Comparison of ENCODE assay signal across 10 mouse cellular contexts in the genomic region with DNA sequence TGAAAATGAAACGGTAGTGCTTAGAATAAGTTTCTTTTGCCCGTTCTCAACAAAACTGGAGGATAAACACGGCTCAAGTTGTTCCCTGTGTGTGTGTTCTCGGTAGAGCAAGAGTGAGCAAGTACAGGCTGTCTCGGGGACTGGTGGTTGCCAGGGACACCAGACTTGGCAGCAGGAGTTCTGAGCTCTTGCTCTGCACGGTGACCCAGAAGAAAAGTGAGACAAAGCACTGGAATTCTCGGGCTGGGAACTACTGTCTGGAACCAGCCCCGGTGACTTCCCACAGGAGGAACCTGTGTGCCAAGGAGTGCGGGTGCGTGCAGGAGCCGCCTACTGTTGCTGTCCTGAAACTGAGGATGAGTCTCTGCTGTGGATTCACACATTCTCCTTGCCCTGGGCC.
DNase-seq lines count a peak whose midpoint lies in the region; ATAC-seq and TF ChIP-seq lines count a peak whose summit lies in the region.
"Had no signal": no experiment of that assay in that cellular context is flagged by ENCODE, and none has a peak within 500 bp of the region (broad histone marks: within the 10 kb centered on the region; RNA-seq: fewer than 3 reads in every experiment).

No protein-coding gene starts in this region.

- H3K27ac ChIP-seq in kidney, postnatal 0 days: no peak overlapping the region
- H3K27ac ChIP-seq in lung, postnatal 0 days (ENCODE audit: low read length): no peak overlapping the region
- H3K27ac ChIP-seq in intestine, embryonic 16.5 days (ENCODE audit: low read length): no peak overlapping the region
- H3K27ac ChIP-seq: macrophage had no signal

- no peaks in the 10 kb centered on the region for H3K36me3 ChIP-seq in kidney, postnatal 0 days (ENCODE audit: insufficient read depth, low read length)
- H3K36me3 ChIP-seq in lung, postnatal 0 days (ENCODE audit: insufficient read depth, low read length): no peaks in the 10 kb centered on the region
- no peaks in the 10 kb centered on the region for H3K36me3 ChIP-seq in intestine, embryonic 16.5 days (ENCODE audit: control insufficient read depth, insufficient read depth, low read length)

- H3K9ac ChIP-seq in kidney, postnatal 0 days (ENCODE audit: low read depth, low read length): no peak overlapping the region
- H3K9ac ChIP-seq in lung, postnatal 0 days (replicated peaks; ENCODE audit: low read depth): no peak overlapping the region
- no peak overlapping the region for H3K9ac ChIP-seq in intestine, embryonic 16.5 days (ENCODE audit: low read depth, low read length)

- no peaks in the 10 kb centered on the region for H3K9me3 ChIP-seq in kidney, postnatal 0 days (replicated peaks; ENCODE audit: low read length)
- H3K9me3 ChIP-seq in lung, postnatal 0 days (ENCODE audit: low read length): no peaks in the 10 kb centered on the region
- no peaks in the 10 kb centered on the region for H3K9me3 ChIP-seq in intestine, embryonic 16.5 days (ENCODE audit: control insufficient read depth, low read length)

- peaks cover 5% of the 10 kb centered on the region; the same call in 1 of the 2 replicates for H3K4me1 ChIP-seq in kidney, postnatal 0 days (replicated peaks; ENCODE audit: insufficient read depth, low read length)
- H3K4me1 ChIP-seq in lung, postnatal 0 days (ENCODE audit: insufficient read depth, low read depth, low read length): peaks cover 11% of the 10 kb centered on the region
- peaks cover 7% of the 10 kb centered on the region; the same call in 1 of the 2 replicates for H3K4me1 ChIP-seq in intestine, embryonic 16.5 days (ENCODE audit: control insufficient read depth, insufficient read depth, low read length)

- no peak for TF ChIP-seq CTCF in kidney, postnatal 0 days (IDR thresholded peaks at IDR 0.05; ENCODE audit: low read depth)
- no peak for TF ChIP-seq CTCF in lung, postnatal 0 days (IDR thresholded peaks at IDR 0.05)

- ATAC-seq in kidney, postnatal 0 days (replicated peaks; ENCODE audit: low FRiP score, low read depth): no peak
- peak; percentile 81 for ATAC-seq in lung, postnatal 0 days
- ATAC-seq in intestine, embryonic 16.5 days: no peak

- H3K4me3 ChIP-seq in kidney, postnatal 0 days (replicated peaks; ENCODE audit: low read depth, low read length): no peak overlapping the region
- no peak overlapping the region for H3K4me3 ChIP-seq in lung, postnatal 0 days (ENCODE audit: low read depth, low read length)
- no peak overlapping the region for H3K4me3 ChIP-seq in intestine, embryonic 16.5 days (ENCODE audit: low read length)

- 47% methylated on average over 11 of the region's 11 CpGs for WGBS in kidney, postnatal 0 days
- 45% methylated on average over 11 of the region's 11 CpGs for WGBS in lung, postnatal 0 days
- WGBS in intestine, embryonic 16.5 days: 58% methylated on average over 11 of the region's 11 CpGs

- DNase-seq in embryo, embryonic 10.5 days (ENCODE audit: low spot score): peak; percentile 49
- no peak for DNase-seq in embryo, embryonic 9.5 days (ENCODE audit: extremely low spot score)
- peak; percentile 15 for DNase-seq in R1 (ENCODE audit: low read depth, low spot score)
- DNase-seq in gastrocnemius, adult 8-10 months (ENCODE audit: low spot score in 2 of 2): peak; percentile 6 to 7
- DNase-seq in kidney, postnatal 0 days (ENCODE audit: low spot score): peak; percentile 41
- peak; percentile 75 for DNase-seq in lung, postnatal 0 days (ENCODE audit: low spot score)
- no peak for DNase-seq in T-cell, adult 2 months (ENCODE audit: low spot score)

- H3K4me2 ChIP-seq in kidney, postnatal 0 days (ENCODE audit: low read length): no peak overlapping the region
- H3K4me2 ChIP-seq in lung, postnatal 0 days (replicated peaks; ENCODE audit: low read depth, low read length): no peak overlapping the region
- no peak overlapping the region for H3K4me2 ChIP-seq in intestine, embryonic 16.5 days (ENCODE audit: low read depth, low read length)

- no peak for TF ChIP-seq EP300 in lung, postnatal 0 days (IDR thresholded peaks at IDR 0.05)

- H3K27me3 ChIP-seq in kidney, postnatal 0 days (ENCODE audit: insufficient read depth, low read length): no peaks in the 10 kb centered on the region
- no peaks in the 10 kb centered on the region for H3K27me3 ChIP-seq in lung, postnatal 0 days (replicated peaks; ENCODE audit: insufficient read depth, low read length)
- no peaks in the 10 kb centered on the region for H3K27me3 ChIP-seq in intestine, embryonic 16.5 days (replicated peaks; ENCODE audit: control insufficient read depth, insufficient read depth, low read length)
- H3K27me3 ChIP-seq: CH12.LX had no signal

Comparison
In these comparisons a context has a peak if more than half of its experiments do, and no peak if none do; other contexts are left out.
1. DNase-seq: peak in embryo, embryonic 10.5 days (single experiment), R1 (single experiment), gastrocnemius, adult 8-10 months (2 of 2), kidney, postnatal 0 days (single experiment) and lung, postnatal 0 days (single experiment); none in embryo, embryonic 9.5 days (single experiment) and T-cell, adult 2 months (single experiment).